Mouse (Mus musculus) frontal cortex, postnatal 14 days (tissue): ENCODE measurements around the gene Gm45213.
A peak's percentile ranks its signal among the peaks of the same experiment; 100 is the strongest.

ENCODE experiments used
- DNase-seq, 2 experiments: peaks; one replicate each; pipeline ENCODE4 v3.0.0; 2022; ENCODE audit warnings: low spot score in 2 of 2

The Gm45213 gene

GRCm38 (mm10) chr7:66106581-66107056, 63.2 kb downstream of the Gm45213 start:
- DNase-seq: no peak

DNA sequence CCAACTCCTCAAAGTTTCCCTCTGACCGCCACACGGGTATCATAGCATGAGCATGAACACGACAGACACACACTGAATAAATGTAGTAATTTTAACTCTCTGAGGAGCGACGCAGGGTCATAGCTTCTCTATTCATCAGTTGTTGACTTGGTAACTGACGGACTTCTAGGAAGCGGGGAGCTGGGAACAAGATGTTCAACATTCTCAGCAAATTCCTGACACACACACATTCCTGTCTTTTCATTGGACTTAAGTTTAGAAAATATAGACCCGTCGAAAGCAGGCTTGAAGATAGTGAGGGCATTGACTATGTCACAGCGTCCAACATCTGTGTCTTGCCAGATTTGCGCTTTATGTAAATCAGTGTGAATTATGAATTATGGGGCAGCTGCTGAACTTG, 63.8 kb downstream of the Gm45213 start:
- no peak for DNase-seq

- no peak for DNase-seq
Measured at GRCm38 (mm10) chr7:66107930-66108329, 64.5 kb downstream of the Gm45213 start.

DNA sequence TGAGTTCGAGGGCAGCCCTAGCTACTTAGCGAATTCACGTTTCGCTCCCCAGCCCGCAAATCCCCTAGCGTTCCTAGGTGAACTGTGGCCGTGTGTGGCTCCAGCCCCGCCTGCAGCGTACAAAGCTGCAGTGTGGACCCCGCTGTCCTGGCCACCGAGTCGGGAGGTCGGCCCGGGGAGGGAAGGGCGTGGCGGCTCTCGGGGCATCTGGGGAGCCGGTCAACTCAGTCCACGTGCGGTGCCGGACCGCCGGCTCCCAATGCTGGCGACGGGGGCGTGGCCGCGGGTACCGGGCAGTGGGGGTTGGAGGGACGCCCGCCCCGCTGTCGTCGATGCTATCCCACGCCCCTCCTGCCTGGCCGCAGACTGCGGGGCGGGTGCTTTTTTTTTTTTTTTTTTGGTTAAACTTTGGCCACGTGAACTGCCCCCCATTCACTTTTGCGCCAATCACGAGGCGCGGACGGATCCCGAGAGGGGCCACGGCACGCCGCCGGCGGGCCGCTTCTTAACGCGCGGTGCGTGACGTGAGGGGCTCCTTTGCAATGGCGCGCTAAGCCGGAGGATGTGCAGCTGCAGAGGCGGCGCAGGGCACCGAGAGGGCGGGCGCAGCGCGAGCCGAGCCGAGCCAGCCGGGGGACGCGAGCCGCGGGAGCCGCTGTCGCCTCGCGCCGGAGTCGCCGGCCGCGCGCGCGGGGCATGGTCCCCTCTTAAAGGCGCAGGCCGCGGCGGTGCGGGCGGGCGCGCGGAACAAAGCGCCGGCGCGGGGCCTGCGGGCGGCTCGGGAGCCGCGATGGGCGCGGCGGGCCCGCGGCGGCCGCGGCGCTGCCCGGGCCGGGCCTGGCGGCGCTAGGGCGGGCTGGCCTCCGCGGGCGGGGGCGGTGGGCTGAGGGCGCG, 65.8 kb downstream of the Gm45213 start, which contains the start of gene Chsy1:
Gene Chsy1 (plus strand): TSS at position 555 of the 894 bp plus-strand sequence.
- DNase-seq: peak; percentile 81 to 88

- no peak for DNase-seq
Measured at GRCm38 (mm10) chr7:66109855-66110635, 66.6 kb downstream of the Gm45213 start.

DNA sequence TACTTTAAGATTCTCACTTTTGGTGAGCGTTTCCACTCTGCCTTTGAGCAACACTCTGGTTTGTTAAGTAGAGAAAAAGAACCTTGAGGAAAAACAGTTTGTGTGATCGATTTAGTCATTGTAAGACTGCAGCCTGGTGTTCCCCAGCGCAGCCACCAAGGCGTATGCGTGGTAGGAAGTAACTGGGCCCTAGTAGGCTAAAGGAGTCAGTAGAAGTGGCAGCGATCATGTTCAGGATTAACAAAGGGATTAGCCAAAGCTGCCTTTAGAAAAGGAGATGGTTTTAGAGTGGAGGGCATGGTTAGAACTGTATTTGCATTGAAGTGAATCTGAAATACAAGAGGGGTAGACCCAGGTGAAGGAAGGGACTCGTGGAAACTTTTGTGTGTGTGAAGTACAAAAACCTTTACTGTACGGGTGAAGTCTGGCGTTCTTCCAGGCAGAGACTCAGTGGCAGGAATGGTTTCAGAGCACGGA, 67.3 kb downstream of the Gm45213 start:
- DNase-seq: no peak

GRCm38 (mm10) chr7:66111211-66111610, 67.8 kb downstream of the Gm45213 start:
- DNase-seq: no peak
